Mouse (Mus musculus): Measurements from ENCODE around the gene Prrt2.

Prrt2 gene

GRCm38 (mm10) chr7:127003620-127004019 lies 17.4 kb downstream of the Prrt2 start:
- DNase-seq (ENCODE audit: low spot score) = no peak

- DNase-seq (ENCODE audit: low spot score) = no peak
Measured at GRCm38 (mm10) chr7:126999568-126999967, 21.4 kb downstream of the Prrt2 start.

- no peak for DNase-seq (ENCODE audit: low spot score)
Measured at GRCm38 (mm10) chr7:126996449-126996848, 24.6 kb downstream of the Prrt2 start.

- DNase-seq (ENCODE audit: low spot score) = no peak
Measured at GRCm38 (mm10) chr7:126988816-126989215, 32.2 kb downstream of the Prrt2 start.

GRCm38 (mm10) chr7:126986319-126986718 lies 34.7 kb downstream of the Prrt2 start:
- DNase-seq (ENCODE audit: low spot score) = no peak

GRCm38 (mm10) chr7:126984667-126985444 lies 36.2 kb downstream of the Prrt2 start:
- DNase-seq (ENCODE audit: low spot score) = no peak

GRCm38 (mm10) chr7:126983113-126983512 lies 37.9 kb downstream of the Prrt2 start:
- DNase-seq (ENCODE audit: low spot score) = no peak

GRCm38 (mm10) chr7:126982054-126982453 lies 39.0 kb downstream of the Prrt2 start:
- no peak for DNase-seq (ENCODE audit: low spot score)

- no peak for DNase-seq (ENCODE audit: low spot score)
Measured at GRCm38 (mm10) chr7:126981601-126982000, 39.4 kb downstream of the Prrt2 start.

- no peak for DNase-seq (ENCODE audit: low spot score)
Measured at GRCm38 (mm10) chr7:126978841-126979240, 42.2 kb downstream of the Prrt2 start.

GRCm38 (mm10) chr7:126976878-126977459 lies 44.0 kb downstream of the Prrt2 start:
- no peak for DNase-seq (ENCODE audit: low spot score)

- DNase-seq (ENCODE audit: low spot score) = peak; percentile 91
Measured at GRCm38 (mm10) chr7:126975950-126976866, 44.8 kb downstream of the Prrt2 start, which contains the start of gene Cdiptos. TSS of gene Cdiptos (minus strand) at chr7:126976098.

GRCm38 (mm10) chr7:126975893-126975949 lies 45.3 kb downstream of the Prrt2 start, which contains the start of gene Cdipt:
TSS of gene Cdipt (plus strand) at chr7:126975914.
- no peak for DNase-seq (ENCODE audit: low spot score)

GRCm38 (mm10) chr7:126975493-126975892 lies 45.5 kb downstream of the Prrt2 start:
- peak; percentile 34 for DNase-seq (ENCODE audit: low spot score)

Data from ovary, adult 18-20 months (tissue).